Mouse (Mus musculus): ENCODE measurements around the gene Pgr. TPM values are rescaled to one million over a fixed set of nuclear protein-coding genes. Genes with fewer than 3 reads are reported as not detected.

The Pgr gene
- total RNA-seq, 2 experiments from 2014 or later = not detected

Other genes with a start within 250 kb of the Pgr start
- not detected for gene Gm16485, start 72.0 kb downstream of the Pgr start, total RNA-seq (2021)